Mouse (Mus musculus): ENCODE measurements at regions not wholly inside any gene's neighbourhood (a gene's known extent, or its start where the extent isn't known, plus 50 kb on each side); places are given as distances from the start of the nearest gene placed in this dataset.

- Histone ChIP-seq H3K27ac (replicated peaks) (no peak overlapping the region), H3K9ac (no peak overlapping the region), H3K9me3 (no peaks in the 10 kb centered on the region), H3K4me1 (replicated peaks) (no peaks in the 10 kb centered on the region), H3K4me3 (no peak overlapping the region), H3K27me3 (no peaks in the 10 kb centered on the region), H3K36me3 (no peaks in the 10 kb centered on the region), H3K4me2 (no peak overlapping the region)
- 76% methylated on average over 3 of the region's 3 CpGs for WGBS
- no peak for ATAC-seq (ENCODE audit: low FRiP score, low read depth)
Measured at GRCm38 (mm10) chr9:103924641-103925040, 77.7 kb upstream of the Nphp3 start.

DNA sequence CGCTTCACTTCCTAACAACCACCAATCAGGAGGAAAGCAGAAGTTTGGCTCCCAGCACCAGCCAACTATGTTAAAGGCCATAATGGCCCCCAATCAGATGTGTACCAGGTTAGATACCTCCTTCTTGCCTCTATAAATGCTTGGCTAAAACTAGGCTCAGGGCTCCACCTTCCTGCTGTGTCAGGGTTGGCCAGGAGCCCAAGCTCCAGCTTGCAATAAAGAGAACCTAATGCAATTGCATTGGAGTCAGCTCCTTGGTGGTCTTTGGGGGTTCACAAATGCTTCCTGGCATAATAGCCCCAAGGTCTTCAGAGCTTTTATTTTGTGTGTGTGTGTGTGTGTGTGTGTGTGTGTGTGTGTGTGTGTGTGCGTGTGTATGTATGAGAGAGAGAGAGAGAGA is 76.9 kb upstream of the Nphp3 start:
- no peak overlapping the region for H3K9ac ChIP-seq
- H3K4me2 ChIP-seq, result no peak overlapping the region
- H3K9me3 ChIP-seq, result no peaks in the 10 kb centered on the region
- H3K27ac ChIP-seq (replicated peaks), result no peak overlapping the region
- H3K36me3 ChIP-seq, result no peaks in the 10 kb centered on the region
- no peaks in the 10 kb centered on the region for H3K4me1 ChIP-seq (replicated peaks)
- ATAC-seq (ENCODE audit: low FRiP score, low read depth), result no peak
- WGBS, result 74% methylated on average over 2 of the region's 2 CpGs
- no peaks in the 10 kb centered on the region for H3K27me3 ChIP-seq
- no peak overlapping the region for H3K4me3 ChIP-seq

- no peak overlapping the region for H3K27ac ChIP-seq (replicated peaks)
- no peaks in the 10 kb centered on the region for H3K9me3 ChIP-seq
- WGBS, result 65% methylated on average over 8 of the region's 8 CpGs
- no peaks in the 10 kb centered on the region for H3K36me3 ChIP-seq
- H3K9ac ChIP-seq, result no peak overlapping the region
- H3K27me3 ChIP-seq, result no peaks in the 10 kb centered on the region
- no peak overlapping the region for H3K4me3 ChIP-seq
- no peak overlapping the region for H3K4me2 ChIP-seq
- no peaks in the 10 kb centered on the region for H3K4me1 ChIP-seq (replicated peaks)
- ATAC-seq (ENCODE audit: low FRiP score, low read depth), result no peak
Measured at GRCm38 (mm10) chr9:103928744-103929527, 73.4 kb upstream of the Nphp3 start.

DNA sequence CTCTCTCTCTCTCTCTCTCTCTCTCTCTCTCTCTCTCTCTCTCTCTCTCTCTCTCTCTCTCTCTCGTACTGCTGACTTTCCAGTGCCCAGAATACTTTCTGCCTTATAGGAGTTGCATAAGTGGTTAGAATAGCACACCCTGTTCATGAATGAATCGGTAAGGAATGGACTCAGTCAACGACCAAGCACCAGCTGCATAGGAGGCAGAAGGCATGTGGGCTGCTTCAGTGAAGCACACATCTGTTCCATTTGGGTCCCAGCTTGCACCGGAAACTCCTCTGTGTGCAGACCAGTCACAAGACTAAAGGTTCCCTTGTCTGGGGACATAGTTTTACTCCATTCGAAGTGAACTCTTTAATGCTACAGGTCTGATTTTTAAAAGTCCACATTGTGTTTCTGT is 64.3 kb upstream of the Nphp3 start:
- H3K36me3 ChIP-seq, result no peaks in the 10 kb centered on the region
- WGBS, result 81% methylated on average over 5 of the region's 5 CpGs
- no peak overlapping the region for H3K4me2 ChIP-seq
- H3K27ac ChIP-seq (replicated peaks), result no peak overlapping the region
- no peaks in the 10 kb centered on the region for H3K9me3 ChIP-seq
- no peak overlapping the region for H3K4me3 ChIP-seq
- no peak for ATAC-seq (ENCODE audit: low FRiP score, low read depth)
- no peaks in the 10 kb centered on the region for H3K27me3 ChIP-seq
- H3K9ac ChIP-seq, result no peak overlapping the region
- H3K4me1 ChIP-seq (replicated peaks), result 0 out of 2 replicates have a peak, but pooled peaks cover 4% of the 10 kb centered on the region

- Histone ChIP-seq H3K9me3 (no peaks in the 10 kb centered on the region), H3K27me3 (no peaks in the 10 kb centered on the region), H3K36me3 (no peaks in the 10 kb centered on the region), H3K27ac (replicated peaks) (no peak overlapping the region), H3K4me1 (replicated peaks) (0 out of 2 replicates have a peak, but pooled peaks cover 4% of the 10 kb centered on the region), H3K9ac (no peak overlapping the region), H3K4me3 (no peak overlapping the region), H3K4me2 (no peak overlapping the region)
- ATAC-seq (ENCODE audit: low FRiP score, low read depth), result no peak
- WGBS, result 82% methylated on average over 8 of the region's 8 CpGs
Measured at GRCm38 (mm10) chr9:103940010-103940409, 62.3 kb upstream of the Nphp3 start.

DNA sequence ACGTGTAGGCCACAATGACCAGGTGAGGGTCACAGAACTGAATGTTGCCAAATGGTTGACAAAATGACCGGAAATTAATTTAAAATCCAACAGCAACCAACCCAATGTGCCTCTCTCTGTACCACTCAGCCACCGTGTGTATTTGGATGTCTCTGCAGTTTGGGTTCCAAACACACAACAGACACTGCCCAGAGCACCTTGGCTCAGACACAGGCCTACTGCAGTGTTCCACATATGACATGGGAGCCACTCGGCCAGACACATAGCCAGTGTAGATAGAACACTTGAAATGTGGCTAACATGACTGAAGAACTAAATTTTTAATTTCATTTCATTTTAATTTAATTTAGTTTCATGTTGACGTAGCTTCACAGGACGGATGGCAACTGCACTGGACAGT is 61.8 kb upstream of the Nphp3 start:
- WGBS, result 89% methylated on average over 6 of the region's 6 CpGs
- no peaks in the 10 kb centered on the region for H3K36me3 ChIP-seq
- 0 out of 2 replicates have a peak, but pooled peaks cover 4% of the 10 kb centered on the region for H3K4me1 ChIP-seq (replicated peaks)
- no peak overlapping the region for H3K9ac ChIP-seq
- no peaks in the 10 kb centered on the region for H3K27me3 ChIP-seq
- no peak overlapping the region for H3K4me3 ChIP-seq
- H3K4me2 ChIP-seq, result no peak overlapping the region
- no peak overlapping the region for H3K27ac ChIP-seq (replicated peaks)
- ATAC-seq (ENCODE audit: low FRiP score, low read depth), result no peak
- no peaks in the 10 kb centered on the region for H3K9me3 ChIP-seq

- H3K4me3 ChIP-seq, result no peak overlapping the region
- no peak overlapping the region for H3K4me2 ChIP-seq
- 74% methylated on average over 20 of the region's 20 CpGs for WGBS
- no peak overlapping the region for H3K9ac ChIP-seq
- no peak overlapping the region for H3K27ac ChIP-seq (replicated peaks)
- no peaks in the 10 kb centered on the region for H3K9me3 ChIP-seq
- ATAC-seq (ENCODE audit: low FRiP score, low read depth), result no peak
- H3K36me3 ChIP-seq, result no peaks in the 10 kb centered on the region
- 0 out of 2 replicates have a peak, but pooled peaks cover 4% of the 10 kb centered on the region for H3K4me1 ChIP-seq (replicated peaks)
- no peaks in the 10 kb centered on the region for H3K27me3 ChIP-seq
Measured at GRCm38 (mm10) chr9:103941176-103941900, 61.0 kb upstream of the Nphp3 start.

DNA sequence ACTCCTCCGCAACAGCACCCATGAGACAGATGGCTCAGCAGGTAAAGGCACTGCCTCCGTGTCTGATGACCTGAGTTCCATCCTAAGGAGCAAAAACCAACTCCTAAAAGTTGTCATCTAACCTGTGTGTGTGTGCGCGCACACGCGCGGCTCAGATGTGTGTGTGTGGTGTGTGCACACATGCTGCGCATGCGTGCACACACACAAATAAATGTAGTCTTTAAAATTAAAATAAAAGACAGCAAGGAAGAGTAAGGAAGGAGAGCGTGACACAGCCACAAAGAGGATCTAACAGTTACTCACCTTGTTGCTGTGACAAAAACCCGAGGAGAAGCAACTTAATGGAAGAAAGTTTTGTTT is 60.5 kb upstream of the Nphp3 start:
- 92% methylated on average over 11 of the region's 11 CpGs for WGBS
- H3K27ac ChIP-seq (replicated peaks), result no peak overlapping the region
- no peaks in the 10 kb centered on the region for H3K36me3 ChIP-seq
- no peak overlapping the region for H3K4me3 ChIP-seq
- H3K9me3 ChIP-seq, result no peaks in the 10 kb centered on the region
- no peak overlapping the region for H3K9ac ChIP-seq
- no peak overlapping the region for H3K4me2 ChIP-seq
- no peaks in the 10 kb centered on the region for H3K27me3 ChIP-seq
- H3K4me1 ChIP-seq (replicated peaks), result 0 out of 2 replicates have a peak, but pooled peaks cover 4% of the 10 kb centered on the region
- no peak for ATAC-seq (ENCODE audit: low FRiP score, low read depth)

DNA sequence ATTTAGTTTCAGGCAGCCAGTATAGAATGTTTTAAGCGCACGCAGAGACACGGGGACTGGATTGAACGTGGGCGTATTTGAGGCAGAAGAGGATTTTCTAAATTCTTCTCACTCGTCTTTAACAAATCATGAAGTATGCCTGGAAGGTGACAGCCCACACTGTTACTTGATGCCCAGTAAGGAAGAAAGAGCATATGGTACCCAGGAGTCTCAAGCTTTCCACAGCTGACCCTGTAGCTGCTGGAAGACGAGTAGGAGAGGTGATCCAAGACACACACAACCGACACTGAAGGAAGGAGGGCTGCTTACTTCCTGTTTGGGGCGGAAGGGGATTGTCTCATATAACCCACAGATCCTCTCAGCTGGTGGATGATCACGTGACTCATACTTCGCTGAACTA is 56.9 kb upstream of the Nphp3 start:
- Histone ChIP-seq H3K36me3 (no peaks in the 10 kb centered on the region), H3K4me2 (no peak overlapping the region), H3K9ac (no peak overlapping the region), H3K4me1 (replicated peaks) (0 out of 2 replicates have a peak, but pooled peaks cover 4% of the 10 kb centered on the region), H3K4me3 (no peak overlapping the region), H3K27ac (replicated peaks) (no peak overlapping the region), H3K9me3 (no peaks in the 10 kb centered on the region), H3K27me3 (no peaks in the 10 kb centered on the region)
- no peak for ATAC-seq (ENCODE audit: low FRiP score, low read depth)
- WGBS, result 91% methylated on average over 11 of the region's 11 CpGs

DNA sequence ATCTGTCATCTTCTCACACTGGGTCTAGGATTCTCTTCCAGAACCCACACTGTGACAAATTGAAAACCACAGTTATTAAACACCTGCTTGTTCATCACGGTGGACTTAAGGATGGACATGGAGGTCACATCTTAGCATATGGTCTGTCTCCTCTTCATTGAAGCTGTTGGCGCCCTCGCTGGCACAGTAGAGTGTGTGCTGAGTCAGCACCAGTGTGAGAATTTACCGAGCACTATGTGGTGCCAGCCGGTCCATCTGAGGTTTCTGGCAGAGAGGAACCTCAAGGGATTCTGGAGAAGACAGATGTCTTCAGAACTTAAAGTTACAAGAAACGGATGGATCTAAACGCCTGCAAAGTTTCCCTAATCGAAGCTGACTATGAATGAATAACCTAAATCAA is 50.5 kb upstream of the Nphp3 start:
- H3K9ac ChIP-seq, result no peak overlapping the region
- no peak for ATAC-seq (ENCODE audit: low FRiP score, low read depth)
- no peaks in the 10 kb centered on the region for H3K9me3 ChIP-seq
- no peak overlapping the region for H3K4me3 ChIP-seq
- H3K36me3 ChIP-seq, result no peaks in the 10 kb centered on the region
- WGBS, result 95% methylated on average over 8 of the region's 8 CpGs
- no peak overlapping the region for H3K4me2 ChIP-seq
- no peaks in the 10 kb centered on the region for H3K4me1 ChIP-seq (replicated peaks)
- no peak overlapping the region for H3K27ac ChIP-seq (replicated peaks)
- no peaks in the 10 kb centered on the region for H3K27me3 ChIP-seq
